Mouse (Mus musculus) bone marrow macrophage, adult 2 months (primary cell): Measurements from ENCODE around the gene Eif3m.

Experiments used
- CTCF ChIP-seq: IDR thresholded peaks from 2 replicates; pipeline ENCODE4 v1.5.1; 2012; ENCODE audit warnings: low read depth, mild to moderate bottlenecking, low read length, moderate library complexity
- POLR2A ChIP-seq: IDR thresholded peaks from 2 replicates; pipeline ENCODE4 v1.6.1; 2012; ENCODE audit warnings: mild to moderate bottlenecking, low read depth, low read length, borderline replicate concordance

DNA sequence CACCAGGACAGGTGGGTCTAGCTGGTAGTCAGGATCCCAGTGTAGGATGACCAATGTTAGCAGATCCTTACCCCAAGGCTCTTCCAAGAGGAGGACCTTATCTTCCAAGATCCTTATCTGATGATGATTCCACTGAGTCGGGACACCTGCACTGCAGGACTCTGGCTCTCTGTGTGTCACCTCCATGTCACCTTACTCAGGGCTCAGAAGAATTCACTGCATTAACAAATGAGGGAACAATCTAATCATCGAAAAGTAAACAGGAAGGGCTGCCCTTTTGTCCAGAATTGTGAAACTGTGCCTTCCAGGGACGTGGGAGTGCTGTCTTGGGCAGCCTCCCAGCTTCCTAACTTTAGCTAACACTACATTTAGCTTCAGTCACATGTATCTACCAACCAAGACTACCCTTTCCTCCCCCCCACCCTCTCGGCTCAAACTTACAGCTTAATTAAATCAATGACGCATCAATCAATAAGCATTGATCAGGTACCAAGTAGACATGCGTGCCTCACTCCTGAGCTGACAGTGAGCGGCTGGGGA lies 41.8 kb upstream of the Eif3m start:
- TF ChIP-seq CTCF (no peak), POLR2A (no peak)
